Mouse (Mus musculus) forelimb bud, embryonic 11.5 days (tissue): ENCODE measurements at regions not wholly inside any gene's neighbourhood (a gene's known extent, or its start where the extent isn't known, plus 50 kb on each side); places are given as distances from the start of the nearest gene placed in this dataset.
"Not testable (repeated sequence)": the region's sequence is repeated elsewhere in the genome, so short reads cannot be mapped to it uniquely, and the experiment has no call there.

ENCODE experiments used
- DNase-seq: peaks from one replicate; pipeline ENCODE4 v3.0.0-alpha.2; 2012; ENCODE audit warnings: low read depth, low spot score

DNA sequence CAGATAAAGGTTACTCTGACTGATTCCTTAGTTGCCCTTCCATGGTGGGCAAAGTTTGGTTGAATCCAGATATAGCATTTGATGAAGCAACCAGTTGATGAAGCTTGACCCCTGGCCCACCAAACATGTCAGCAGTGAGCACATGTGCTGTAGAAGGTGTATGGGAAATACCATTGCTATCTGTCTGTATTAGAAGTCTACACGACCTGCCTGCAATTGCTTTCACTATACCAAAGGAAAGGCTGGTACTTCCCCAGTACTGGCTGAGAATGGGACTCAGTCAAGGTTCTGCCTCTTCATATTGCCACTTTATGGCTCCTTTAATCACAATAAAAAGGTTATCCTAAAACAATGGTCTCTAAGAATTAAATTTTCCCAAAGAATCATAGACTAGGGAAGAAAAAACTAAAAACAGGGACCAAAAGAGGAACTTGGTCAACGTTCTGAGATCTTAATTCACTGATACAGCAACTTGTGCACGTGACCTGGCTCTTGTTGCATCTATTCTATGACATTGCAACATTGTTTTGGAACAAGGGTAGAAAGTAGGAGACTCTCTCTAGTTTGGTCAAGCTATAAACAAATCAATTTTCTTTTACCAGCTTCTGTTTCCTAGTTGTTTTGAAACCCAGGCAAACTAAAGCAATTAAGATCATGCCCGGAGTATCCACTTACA is 284.0 kb downstream of the Rapgef2 start:
- DNase-seq = no peak

DNA sequence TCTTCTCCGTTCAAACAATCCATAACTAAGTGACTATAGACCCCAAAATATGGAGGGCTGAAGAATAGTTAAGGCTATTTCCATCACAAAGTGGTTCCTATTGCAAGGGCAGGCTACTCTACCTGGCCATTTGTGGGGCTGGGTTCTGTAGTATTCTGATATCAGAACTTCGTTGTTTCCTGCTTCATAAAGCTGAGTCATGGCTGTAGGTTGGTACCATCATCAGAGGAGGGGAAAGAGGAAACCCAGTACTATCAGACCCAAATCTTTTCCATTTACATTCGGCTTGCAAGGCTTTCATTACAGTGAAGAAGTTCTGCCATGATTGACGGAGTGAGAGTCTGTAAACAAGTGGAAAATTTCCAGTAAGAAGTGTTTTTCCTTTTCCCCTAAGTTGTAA is 284.6 kb downstream of the Rapgef2 start:
- no peak for DNase-seq

DNA sequence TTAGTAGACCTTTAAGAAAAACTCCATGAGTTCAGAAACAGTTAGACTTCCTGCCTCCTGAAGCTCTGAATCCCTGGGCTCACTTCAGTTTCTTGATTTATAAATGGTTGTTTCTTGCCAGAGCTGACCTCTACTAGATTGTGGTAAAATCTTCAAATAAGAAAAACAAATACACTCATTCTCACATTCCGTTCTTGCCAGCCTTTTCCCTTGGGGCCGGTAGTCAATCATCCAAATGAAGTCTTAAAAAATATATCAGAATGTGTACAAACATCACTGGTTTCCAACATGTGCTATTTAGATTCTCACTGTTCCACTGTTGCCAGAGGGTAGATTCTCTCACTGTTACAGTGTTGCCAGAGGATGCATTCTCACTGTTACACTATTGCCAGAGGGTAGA is 286.0 kb downstream of the Rapgef2 start:
- DNase-seq = no peak

DNA sequence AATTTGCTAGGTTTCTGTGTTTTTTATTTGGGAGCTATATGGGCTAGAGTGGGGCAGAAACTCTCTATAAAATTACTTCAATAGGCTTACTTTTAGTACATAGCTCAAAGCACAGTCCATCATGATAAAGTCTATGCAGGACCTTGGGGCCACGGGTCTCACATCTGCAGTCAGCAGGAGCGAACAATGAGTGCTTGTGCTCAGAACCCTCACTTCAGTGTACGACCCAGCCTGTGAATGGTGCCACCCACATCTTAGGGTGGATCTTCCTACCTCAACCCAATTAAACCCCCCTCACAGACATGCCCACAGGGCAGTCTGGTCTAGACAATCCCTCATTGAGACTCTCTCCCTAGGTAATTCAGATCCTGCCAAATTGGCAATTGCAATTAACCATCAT is 286.5 kb downstream of the Rapgef2 start:
- DNase-seq = no peak

DNA sequence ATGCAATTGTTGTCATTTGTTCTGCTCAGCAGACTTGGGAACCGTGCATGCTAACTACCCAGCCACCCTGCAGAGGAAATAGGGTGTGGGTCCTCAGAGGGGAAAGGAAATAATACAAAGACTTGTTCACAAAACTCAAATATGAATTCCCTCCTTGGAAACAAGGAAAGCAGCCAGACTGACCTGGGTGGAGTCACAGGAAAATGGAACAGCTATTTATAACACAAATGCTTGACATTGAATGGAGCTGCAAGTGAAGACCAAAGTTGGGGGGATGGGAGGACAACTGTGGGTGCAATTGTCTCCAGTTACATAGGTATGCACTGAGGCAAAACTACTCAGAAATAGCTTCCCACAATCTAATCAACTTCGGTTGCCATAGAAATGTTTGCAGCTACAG is 298.2 kb downstream of the Rapgef2 start:
- no peak for DNase-seq

DNA sequence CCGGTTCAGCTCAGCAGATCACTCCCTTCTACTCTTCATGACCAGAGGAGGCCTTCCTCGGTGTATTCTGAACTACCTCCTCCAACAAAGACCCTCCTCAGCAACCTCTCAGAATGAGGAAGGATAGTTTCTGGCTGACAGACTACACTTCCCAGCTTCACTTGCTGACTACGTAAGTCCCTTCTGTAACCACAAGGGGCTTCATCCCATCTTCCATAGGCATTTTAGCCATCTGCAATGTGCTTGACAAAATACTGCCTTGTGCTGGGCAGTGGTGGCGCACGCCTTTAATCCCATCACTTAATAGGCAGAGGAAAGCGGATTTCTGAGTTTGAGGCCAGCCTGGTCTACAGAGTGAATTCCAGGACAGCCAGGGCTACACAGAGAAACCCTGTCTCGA is 299.6 kb downstream of the Rapgef2 start:
- no peak for DNase-seq

DNA sequence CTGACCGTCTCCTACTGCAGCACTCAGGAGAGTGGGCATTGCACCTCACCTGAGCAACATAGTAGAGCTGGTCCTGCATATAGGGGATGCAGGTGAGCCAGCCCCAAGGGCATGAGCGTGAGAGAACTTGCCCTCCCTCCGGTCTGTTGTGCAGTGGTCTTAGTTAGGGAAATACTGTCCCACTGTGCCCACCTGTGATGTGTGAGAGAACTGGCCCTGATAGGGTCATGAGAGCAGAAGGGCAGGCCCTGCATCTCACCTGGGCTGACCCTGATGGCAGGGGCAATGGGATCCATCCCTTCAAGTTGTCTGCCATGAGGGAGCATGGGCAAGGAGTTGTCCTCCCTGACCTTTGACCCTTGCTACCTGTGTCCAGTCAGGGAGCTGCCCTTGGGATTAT is 305.3 kb downstream of the Rapgef2 start:
- DNase-seq = no peak

DNA sequence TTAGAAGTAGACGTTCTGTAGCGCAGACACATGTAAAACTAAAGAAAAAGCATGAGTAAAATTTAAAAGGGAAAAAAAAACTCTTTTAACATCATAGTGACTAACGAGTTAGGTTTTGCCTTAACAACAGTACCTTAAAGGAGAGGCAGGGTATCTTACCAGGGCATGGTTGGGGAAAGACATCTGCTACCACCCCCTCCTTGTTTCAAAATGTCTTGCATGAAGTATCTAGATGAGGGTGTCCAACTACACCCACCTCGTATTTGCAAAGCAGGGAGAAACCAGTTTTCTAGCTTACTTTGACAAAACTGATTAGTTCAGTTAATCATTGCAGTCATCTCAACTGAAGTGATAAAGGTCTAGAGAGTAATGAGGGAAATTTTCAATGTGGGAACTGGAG is 307.5 kb downstream of the Rapgef2 start:
- no peak for DNase-seq

DNA sequence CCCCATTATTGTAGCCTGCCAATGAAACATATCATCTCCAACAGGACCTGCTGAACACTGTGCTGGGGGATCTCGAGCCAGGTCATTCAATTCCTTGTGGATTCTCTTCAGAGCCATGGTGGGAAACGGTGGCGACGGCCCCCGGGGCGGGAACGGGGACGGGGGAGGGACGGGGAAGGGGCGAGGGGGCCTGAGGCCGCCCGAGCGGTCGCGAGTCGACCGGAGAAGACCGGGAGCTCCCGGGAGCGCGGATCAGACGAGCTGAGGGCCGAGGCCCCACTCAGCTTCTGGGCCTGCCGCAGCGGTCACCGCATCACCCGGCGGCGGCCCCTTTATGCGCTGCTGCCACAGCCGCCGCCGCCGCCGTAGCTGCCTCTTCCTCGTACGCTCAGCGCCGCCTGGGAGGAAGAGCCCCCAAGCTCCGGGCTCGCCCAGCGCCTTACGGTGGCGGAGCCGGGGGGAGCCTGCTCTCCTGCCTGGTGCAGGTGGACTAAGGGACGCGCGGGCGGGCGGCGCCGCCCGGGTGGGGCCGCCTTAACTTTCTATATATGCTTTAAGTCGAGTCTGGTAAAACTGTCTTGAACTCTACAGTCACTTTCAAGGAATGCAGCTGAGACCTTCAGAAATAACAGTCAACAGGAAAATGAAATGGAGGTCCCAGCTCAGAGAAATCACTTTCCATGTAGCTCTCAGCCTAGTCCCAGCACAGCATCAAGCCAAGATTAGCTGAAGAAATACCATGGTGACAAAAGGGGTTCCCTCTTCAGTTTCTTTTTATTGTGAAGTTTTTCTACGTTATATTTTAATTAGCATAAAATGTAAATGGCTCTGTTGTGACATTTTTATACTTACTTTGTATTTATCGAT is 319.4 kb downstream of the Rapgef2 start:
- DNase-seq = not testable (repeated sequence)

DNA sequence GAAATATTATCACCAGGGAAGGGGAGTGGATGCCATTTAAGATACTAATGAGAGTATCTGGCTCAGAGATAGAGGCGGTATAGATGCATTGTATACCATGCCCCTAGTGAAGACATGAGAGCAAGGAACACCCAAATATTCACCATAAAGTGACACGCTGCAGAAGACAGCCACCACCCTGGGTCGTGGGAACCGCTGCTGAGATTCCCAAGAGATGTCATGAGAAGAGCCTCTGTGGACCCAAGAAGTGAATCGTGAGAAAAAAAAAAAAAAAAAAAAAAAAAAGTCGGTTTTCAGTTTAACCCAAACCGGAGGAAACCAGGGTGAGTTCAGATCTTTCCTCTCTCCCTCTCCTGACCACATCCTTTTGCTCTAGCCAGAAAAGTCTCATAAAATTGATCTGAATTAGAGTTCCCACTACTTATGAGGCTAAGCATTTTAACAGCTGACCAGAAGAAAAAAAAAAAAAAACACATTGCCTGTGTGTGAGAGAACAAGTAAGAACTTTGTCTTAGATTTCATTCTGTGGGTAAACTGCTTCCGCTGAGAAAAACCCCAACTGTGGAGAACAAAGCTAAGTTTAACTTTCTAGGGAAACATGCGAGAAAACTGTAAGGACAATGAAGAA is 322.0 kb downstream of the Rapgef2 start:
- no peak for DNase-seq

DNA sequence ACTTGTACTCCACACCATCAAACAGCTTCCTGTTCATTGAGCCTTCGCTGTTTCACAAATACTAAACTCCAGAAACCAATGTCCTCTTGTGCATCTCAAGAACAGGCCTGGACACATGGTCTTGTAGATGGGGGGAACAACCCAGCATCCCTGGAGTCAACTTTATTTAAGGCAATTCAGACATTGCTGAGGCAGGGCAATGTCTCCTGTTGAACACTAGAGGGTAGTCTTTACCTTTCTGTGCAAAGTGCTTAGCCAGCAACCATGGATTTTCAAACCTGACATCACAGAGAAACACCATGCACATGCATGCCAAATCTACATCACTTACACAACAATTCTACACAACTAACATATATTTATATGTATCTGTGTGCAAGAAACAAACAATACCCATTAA is 327.5 kb downstream of the Rapgef2 start:
- peak; percentile 59 for DNase-seq

DNA sequence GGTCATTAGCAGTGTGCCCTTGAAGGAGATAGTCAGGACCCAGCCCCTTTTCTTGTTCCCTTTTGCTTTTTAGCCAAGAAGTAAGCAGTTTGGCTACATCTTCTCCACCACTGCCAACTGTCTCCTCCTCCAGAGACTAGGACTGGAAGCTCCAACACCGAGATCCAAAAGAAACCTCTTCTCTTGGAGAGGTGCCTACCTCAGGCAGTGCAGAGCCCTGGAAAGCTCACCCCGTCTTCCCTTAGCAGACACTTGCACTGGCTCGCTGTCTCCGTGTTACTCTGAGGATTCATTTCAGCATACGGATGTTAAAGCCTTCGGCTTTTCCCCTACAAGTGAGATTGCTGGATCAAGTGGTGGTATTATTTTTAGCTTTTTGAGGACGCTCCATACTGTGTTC is 331.0 kb downstream of the Rapgef2 start:
- no peak for DNase-seq

DNA sequence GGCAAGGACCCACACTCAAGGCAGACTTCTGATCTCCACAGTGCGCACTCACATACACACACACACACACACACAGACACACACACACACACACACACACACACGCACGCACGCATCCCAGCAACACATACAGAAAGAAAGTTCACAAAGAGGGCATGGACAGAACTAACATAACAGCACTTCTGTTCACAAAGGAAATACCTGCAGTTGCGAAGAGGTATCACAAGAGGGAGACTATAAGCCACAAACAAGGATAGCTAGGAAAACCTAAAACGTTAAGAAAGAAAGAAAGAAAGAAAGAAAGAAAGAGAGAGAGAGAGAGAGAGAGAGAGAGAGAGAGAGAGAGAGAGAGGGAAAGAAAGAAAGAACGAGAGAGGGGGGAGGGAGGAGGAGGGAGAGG is 336.9 kb downstream of the Rapgef2 start:
- DNase-seq = not testable (repeated sequence)

DNA sequence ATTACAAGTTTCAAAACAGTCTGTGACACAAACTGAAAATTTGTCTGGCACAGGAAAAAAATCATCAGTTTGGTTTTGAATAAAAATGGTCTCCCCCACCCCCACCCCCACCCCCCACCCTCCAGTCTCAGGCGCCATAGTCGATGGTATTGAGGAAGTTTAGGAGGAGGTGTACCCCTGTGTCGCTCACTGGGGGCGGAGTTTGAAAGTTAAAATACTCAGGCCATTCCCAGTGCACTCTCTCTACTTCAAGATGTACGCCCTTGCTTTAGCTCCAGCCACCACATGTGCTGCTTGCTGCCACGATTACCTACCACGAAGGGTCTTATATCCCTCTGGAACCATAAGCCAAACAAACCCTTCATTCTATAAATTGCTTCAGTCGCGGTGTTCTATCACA is 337.6 kb downstream of the Rapgef2 start:
- DNase-seq = no peak

DNA sequence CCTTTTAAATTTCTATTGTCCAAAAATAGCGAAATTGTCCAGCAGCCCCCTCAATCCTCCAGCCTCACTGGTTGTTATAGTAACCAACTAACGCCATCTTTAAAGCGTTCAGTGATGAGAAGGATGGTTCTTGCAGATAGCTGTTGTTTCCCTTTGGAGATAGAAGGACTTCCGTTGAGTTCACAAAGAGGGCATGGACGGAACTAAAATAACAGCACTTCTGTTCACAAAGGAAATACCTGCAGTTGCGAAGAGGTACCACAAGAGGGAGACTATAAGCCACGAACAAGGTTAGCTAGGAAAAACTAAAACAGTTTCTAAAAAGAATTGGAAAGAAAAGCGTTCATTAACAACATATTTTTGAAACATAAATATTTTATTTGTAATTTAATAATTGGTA is 338.1 kb downstream of the Rapgef2 start:
- peak; percentile 61 for DNase-seq

DNA sequence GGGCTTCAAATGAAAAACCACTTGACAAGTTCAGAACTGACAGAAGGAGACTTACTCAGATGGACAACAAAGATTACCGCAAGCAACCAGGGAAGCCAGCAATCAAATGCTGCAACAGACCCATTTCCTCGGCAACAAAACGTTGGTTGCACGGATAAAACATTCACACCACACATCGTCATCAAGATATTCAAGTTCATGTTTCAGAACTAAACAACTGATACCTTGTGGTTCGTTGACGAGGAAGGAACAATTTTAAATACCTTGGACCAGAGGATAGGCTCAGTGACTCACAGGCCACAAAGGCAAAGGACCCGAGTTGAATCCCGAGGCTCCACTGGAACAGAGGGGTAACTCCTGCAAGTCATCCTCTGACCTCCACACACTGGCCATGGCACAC is 339.1 kb downstream of the Rapgef2 start:
- DNase-seq = no peak

DNA sequence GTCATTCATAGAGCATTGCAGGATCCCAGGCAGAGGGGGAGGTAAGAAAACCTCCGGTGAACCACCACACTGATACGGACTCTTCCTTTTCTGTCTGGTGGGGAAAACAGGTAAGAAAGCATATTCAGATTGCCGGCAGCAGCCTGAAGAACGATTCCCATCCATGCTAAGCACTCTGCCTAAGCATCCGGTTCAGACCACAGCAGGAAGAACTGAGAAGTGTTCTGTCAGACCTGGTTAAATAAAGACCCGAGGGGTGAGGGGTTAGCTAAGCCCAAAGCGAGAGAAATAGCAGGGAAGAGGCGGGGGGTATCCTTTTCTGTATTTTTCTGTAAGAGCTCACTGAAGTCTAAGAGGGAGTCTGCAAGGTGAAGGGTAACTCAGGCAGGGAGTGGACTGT is 342.1 kb downstream of the Rapgef2 start:
- no peak for DNase-seq

DNA sequence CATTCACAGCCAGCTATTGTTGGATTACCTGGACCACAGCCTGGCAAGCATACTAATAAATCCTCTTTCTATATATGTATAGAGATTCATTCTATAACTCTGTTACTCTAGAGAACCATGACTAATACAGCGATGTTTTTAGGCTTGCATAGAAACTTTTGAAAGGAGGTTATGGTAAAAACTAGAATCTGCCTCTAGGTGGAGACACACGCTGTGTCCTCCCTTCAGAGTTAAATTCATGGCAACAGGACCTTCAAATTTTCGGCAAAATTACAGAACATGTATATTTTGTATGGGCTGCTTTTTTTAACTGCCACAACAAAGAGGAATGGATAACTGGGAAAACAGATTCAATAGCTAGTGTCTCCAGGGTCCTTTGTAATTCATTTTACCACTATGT is 353.3 kb downstream of the Rapgef2 start:
- no peak for DNase-seq

DNA sequence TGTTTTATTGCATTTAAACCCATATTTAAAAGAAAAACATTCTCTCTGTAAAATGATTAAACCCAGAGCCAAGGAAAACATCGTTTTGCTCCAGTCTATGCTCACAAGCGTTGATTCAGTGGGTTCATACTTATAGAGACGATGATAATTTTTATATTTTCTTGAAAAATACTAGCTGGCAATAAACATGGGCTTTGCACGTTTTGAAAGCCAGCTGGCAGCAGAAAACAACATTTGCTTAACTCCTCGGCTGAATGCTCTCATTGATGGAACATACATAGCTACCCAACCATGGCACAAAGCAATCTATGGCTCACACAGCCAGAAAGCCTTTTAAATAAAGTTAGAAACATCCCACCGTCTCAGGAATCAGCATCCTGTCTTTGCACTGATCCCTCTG is 366.5 kb downstream of the Rapgef2 start:
- DNase-seq = no peak

DNA sequence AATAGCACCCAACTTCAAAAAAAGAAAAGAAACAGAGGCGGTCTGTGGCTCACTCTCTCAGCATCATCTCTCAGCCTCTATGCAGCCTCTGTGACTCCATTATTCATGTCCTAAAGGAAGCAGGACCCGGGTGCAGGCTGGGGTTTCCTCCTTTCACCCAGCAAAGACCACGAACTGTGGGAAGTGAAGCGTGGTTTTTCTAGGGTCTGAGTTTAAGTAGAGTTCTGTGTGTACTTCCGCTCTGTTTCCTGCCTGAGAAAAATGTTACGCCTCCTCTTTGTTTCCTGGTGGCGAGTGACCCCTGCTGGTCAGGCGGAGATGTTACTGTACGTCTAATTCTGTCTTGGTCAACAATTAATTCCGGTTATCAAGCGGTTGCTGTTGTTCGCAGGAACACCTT is 366.9 kb downstream of the Rapgef2 start:
- DNase-seq = peak; percentile 72

DNA sequence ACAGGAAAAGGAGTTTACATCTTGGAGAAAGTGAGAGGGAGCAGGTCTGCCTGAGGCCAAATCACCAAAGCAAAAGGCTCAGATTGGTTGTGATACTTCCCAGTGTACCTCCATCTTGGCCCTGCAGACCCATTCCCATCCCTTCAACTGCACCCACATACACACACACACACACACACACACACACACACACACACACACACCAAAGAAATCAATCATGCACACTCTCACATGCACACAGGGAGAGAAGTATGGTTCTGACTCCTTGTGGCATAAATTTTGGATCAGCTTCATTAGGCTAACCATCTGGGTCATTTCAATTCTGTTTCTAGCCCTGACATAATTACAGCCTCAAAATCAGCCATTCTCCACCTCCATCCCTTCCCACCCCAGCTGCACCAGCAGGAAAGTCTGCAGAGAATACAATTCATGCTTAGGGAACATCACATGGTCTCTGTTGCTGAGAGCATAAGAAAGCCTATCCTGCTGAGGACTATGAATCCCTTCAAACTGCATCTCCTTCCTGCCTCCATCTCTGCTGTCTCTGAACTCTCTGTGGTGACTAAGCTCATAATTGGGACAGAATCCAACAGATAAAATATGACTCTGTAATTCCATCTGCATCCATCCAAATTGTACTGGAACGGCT is 378.0 kb downstream of the Rapgef2 start:
- DNase-seq = no peak

DNA sequence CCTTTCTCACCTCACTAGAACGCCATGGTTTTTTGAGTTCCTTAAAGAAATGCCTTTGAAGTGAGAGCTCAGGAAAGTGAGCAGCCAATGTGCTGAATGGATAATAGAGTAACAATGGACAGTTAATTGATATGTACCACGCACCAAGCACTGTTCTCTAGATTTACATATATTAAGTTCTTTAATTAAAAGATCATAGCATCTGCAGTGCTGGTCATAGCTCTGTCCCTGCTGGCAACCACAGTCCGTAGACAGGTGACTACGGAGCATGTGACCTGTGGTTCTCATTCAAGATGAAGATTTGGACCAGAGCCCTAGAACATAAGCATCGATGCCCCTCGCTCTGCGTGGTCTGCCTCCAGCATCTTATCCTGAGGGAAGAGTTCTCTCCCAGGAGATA is 378.5 kb downstream of the Rapgef2 start:
- no peak for DNase-seq
